Mouse (Mus musculus) kidney, postnatal 36 days (tissue): ENCODE measurements at regions not wholly inside any gene's neighbourhood (a gene's known extent, or its start where the extent isn't known, plus 50 kb on each side); places are given as distances from the start of the nearest gene placed in this dataset.
A peak's percentile ranks its signal among the peaks of the same experiment; 100 is the strongest.

Experiments
- DNase-seq, 2 experiments: peaks; one replicate each; pipeline ENCODE4 v3.0.0; 2021 to 2022; ENCODE audit warnings: mixed read lengths in 2 of 2

DNA sequence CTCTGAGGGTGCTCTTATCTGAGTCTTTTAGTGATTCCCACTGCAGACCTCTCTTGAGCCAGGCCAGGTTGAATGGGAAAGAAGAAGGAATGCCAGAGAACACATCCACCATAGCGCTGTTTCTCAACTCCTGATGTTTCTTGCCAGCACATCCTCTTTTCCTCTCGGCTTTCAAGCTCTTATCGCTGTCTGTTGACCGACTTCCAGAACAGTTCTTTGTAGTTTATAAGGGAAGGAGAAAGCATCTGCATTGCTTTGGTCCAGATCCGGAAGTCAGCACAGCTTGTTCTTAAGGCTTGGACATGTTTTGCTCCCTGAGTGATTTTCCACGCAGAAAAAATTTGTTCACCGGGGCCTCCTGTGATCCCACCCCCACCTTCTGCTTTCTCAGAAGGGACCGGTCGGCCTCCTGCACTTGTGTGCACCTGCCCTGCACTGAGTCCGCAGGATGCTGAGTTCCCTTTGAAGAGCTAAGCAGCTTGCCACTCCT lies 183.7 kb downstream of the Bcl2l11 start:
- no peak for DNase-seq

DNA sequence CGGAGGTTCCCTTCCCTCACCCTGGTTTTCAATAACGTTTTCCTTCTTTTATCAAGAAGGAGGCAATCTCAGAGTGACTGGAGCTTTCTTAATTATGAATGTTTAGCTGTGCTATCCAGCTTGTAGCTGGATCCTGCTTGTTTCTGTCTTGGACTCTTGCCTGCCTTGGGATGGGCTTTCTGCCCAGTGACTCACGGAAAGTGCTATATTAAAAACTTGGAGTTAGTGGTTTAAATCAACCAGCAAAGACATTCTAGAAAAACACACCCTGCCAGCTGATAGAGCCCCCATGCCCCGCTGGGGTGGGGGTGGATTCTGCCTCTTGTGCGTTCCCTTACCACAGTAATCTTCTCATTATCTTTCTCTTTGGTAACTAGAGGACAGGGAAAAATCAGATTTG lies 184.2 kb downstream of the Bcl2l11 start:
- peak; percentile 83 to 86 for DNase-seq

DNA sequence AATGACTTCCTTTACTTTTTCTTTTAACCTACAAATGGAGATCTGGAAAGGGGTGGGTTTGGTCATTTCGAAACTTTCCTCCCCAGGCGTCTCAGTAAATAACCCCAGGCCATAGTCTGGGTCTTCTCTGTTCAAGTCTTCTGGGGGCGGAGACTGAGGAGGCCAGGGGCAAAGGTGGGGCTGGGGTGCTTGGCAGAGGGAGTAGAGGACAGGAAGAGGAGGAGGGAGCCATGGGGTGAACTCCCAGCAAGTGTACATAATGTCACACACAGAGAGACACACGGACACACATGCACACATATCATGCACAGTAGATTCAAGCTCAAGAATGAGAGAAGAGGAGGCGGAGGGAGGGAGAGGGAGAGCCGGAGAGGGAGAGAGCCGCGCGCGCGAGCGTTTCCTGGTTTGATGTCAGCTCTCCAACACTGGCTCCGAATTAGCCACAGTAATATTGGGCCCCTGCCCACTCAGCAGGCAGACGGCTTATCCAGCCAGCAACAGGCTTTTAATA lies 186.3 kb downstream of the Bcl2l11 start:
- peak; percentile 62 to 64 for DNase-seq

DNA sequence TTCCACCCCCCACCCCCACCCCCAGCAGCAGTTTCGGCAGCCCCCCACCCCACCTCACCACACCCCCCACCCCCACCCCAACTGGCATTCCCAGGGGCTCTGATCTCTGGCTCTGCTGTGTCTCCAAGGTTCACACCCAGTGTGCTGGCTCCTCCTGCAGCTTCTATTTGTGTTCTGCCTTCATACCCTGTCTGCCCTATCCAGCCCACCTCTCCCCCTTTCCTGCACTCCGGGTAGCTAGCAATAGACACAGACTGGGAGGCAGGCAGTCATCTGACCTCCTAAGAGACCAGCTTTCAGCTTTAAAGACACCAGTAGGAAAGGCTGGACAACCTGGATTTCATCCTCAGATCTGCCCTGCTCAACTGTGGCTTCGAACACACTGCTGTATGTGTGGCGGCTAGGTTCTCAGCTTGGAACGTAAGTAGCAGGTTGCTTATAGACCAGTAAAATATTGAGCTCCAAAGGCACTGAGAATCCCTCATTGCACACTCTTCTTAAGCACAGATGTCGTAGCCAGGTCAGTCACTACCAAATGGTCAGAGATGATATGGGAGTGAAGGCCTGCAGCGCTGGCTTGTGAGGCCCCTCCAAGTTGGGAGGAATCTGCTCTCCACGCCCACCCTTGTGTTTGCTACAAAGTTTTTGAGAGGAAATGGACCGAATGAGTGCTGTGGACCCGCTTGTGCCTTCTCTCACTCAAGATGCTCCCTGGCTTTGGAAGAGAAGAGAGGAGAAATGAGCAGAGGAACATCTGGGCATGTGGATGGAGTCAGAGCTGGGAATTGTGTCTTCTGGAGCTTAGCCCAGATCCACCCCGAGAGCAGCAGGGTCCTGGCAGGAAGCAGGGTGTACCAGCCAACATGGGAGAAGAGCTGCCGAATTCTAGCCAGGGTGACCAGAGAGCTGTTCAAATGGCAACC lies 187.1 kb downstream of the Bcl2l11 start:
- DNase-seq = no peak

DNA sequence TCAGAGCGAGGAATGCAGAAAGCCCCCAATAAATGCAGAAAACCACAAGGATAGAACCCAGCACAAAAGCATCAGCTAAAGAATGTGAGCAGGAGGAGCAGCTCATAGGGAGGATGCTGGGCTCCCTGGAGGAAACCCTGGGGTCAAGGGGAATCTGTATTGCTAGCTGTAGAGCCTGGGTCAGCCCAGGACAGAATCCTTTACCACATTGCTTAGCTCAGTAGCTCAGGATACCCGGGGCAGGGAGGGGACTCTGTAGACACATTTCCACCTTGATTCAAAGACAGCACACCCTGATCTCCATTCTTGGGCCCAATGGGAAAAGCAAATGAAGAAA lies 187.7 kb downstream of the Bcl2l11 start:
- no peak for DNase-seq

DNA sequence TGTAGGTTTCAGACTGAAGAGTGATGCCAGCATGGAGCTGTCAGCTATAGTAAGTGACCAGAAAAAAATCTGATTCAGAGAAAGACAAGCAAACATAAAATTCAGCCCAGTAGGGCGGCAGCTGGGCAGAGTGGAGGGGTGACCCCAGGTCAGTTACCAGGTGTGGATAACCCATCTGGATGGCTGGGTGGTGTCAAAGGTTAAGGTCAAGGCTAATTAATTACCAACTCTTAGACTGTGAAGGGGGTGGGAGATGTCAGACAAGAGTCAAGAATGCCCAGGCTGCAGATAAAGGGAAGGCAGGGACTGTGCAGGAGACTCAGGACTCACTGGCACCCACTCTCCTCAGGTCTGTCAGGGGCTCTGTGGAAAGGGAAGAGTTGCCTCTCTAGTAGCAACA lies 188.1 kb downstream of the Bcl2l11 start:
- DNase-seq = no peak

DNA sequence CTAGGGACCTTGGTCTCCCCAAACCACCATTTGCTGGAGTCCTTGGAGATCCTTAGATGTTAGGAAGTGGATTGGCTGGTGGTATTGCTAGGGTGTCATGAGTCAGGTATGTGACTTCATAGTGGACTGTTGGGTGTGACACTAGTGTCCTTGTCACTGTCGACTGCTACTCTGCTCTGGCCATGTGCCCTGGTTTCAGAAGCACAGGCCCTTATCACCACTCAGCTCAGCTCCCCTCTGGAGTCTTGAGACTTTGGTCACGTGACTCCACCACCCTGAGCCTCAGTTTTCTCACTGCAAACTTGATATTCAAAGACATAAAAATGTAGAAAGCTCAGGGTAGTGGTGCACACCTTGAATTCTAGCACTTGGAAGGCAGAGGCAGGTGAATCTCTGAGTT lies 190.7 kb downstream of the Bcl2l11 start:
- no peak for DNase-seq

DNA sequence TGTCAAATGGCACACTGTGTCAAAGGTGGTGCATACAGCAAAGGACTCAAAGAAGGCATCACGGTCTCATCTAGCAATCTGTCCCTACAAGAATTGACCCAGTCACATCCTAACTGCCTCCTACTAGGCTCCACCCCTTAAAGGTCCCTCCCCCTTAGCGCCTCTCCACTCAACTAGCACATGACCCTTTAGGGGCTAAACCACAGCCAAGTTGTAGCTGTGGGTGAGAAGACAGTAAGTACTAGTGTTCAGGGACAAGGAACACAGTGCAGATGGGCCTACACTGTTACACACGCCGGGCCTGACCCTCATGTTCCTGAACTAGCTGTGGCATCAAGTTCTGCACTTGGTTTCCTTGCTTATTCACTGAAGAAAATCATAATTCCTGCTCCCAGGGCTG lies 192.4 kb downstream of the Bcl2l11 start:
- DNase-seq = no peak

DNA sequence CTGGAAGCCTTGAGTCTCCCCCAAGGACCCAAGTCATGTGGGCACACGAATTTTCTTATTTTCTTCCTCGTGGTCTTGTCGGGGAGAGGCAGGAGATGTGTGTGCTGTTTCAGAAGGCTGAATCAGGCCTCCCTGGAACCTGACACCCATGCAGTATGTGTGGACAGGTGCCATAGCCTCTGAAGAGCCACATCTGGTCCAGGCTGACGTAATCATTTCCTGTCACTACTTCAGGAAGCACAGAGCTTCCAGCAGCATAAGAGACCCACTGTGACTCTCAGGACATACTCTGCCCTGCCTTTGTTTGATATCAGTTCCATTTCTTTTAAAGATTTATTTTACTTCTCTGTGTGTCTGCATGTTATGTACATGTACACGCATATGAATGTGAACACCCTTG lies 193.1 kb downstream of the Bcl2l11 start:
- no peak for DNase-seq

DNA sequence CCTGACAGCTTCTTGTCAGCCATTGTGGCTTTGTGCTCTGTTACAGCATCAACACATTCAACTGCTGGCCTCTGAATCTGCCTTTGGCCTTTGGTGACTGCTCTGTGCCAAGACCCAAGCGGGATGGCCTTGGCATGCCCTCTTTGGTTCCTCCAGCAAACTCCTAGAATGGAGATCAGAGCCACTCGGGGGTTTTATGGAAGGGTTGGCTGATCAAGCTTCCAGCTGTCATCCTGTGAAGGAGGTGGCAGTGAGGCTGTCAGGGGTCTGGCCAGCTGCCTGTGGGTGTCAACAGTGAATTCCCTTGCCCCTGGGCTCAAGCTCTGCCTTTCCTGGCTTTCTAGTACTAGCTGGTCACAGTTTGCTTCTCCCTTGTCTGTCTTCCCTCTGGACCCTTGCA lies 195.6 kb downstream of the Bcl2l11 start:
- DNase-seq = no peak

DNA sequence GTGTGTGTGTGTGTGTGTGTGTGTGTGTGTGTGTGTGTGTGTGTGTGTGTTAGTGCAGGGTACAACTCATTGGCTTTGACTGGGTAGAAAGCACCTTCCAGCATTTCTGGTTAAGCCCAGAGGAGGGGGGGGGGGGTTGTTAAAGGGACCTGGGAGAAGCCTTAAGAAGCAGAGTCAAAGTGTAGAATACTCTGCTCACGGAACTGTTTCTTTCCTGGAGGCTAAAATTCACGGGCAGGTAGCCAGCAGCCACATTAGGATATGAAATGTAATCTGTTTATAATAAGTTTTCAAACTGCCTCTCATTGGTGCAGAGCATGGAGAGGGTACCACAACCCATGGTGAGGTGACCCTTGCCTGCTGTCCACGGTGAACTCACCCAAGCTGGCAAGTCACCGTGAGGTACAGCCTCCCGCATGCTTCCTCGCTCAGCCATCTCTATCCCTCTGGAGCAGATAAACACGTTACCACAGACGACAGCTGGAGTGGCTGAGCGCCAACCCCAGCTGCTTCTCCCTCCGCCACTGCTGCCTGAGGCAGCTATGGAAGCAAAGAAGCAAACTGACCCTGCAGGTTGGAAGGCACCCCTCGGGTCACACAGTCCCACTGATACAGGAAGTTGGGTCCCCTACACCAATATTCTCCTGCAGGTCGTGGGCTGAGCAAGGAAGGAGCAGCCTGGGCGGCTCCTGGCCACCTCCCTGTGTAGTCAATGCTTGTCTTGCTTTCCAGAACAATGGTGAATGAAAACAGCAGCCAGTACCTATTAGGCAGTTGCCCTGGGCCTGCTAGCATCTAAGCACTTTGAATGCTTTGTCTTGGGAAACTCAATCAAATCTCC lies 198.6 kb downstream of the Bcl2l11 start:
- DNase-seq = peak in 1 of 2 experiments; percentile 47

DNA sequence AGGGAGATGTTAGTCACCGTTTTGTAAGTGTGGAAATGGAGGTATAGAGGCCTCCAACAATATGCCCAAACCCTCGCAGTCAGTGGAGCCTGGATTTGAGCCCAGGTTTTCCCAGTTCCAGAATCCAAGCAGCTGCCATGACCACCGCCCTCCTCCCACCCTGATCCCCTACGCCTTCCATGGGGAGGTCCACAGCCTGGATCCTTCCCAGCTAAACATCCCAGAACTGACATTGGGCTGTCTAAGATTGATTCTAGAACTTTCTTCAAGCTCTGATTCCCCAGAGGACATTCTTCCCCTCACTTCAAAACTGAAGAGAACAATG lies 199.2 kb downstream of the Bcl2l11 start:
- DNase-seq = no peak

DNA sequence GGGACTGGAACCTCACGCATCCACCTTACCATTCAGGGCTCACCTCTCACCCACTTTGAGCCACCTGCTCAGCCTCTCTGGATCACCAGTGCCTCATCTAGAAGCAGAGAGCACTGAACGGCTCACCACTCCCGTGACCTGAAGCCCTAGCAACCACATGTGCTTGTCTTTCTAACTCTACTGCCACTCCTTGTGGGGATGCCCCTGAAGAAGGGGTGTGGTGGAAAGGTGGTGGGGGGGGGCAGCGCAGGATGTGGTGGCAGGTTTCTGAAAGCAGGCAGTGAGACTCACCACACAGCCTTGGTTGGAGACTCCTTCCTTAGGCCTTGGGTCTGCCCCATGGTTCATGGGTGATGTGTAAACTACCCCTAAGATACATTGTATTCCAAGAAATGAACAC lies 199.6 kb downstream of the Bcl2l11 start:
- no peak for DNase-seq

DNA sequence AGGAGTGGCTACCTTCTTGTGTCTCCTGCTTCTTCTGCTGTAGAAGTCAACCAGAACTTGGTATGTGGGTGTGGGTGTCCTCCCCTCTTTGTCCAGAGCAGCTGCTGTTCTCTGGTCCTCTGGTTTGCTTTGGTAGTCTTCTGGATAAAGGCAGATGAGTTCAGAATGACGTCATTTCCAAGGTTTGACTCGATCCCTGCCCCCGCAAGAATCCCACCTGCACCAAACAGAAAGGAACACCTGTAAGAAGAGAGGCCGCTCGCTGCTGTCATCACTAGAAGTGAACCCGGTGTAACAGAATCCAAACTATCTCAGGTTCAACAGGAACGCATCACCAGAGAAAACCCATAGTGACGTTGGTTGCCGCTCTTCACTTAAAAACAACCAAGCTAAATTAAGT lies 205.0 kb downstream of the Bcl2l11 start:
- DNase-seq = no peak

DNA sequence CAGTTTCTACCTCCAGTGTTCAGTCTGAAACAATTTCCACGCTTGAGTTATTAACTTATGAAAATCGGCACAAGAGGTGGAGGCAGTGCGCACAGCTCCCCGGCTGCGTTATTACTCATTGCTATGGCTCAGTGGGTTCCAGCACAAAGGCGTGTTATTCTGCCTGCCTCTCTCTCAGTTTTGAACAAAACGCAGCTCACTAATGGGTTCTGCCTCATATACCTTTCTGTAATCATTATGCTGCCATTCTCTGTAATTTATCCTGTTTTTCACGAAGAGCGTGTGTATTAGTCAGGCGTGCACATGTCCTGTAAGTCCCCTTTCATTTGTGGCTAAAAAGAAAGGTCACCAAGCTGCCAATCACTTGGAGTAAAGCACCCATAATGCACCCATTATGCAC lies 205.4 kb downstream of the Bcl2l11 start:
- DNase-seq = no peak

DNA sequence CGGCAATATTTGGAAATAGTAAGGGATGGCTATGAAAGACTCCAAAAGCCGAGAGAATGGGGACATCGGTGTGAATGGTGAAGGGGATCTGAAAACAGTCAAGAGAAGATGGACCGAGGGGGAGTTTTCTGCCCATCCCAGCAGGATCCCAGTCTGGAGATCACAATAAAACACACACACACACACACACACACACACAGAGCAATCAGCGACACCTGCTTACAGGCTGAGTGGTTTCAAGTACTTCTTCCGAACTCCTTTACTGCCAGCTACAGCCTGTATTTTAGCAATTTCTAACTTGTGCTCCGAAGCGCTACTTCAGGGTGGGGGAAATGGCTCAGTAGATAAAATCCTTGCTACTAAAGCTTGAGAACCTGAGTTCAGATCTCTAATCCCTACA lies 205.8 kb downstream of the Bcl2l11 start:
- no peak for DNase-seq

DNA sequence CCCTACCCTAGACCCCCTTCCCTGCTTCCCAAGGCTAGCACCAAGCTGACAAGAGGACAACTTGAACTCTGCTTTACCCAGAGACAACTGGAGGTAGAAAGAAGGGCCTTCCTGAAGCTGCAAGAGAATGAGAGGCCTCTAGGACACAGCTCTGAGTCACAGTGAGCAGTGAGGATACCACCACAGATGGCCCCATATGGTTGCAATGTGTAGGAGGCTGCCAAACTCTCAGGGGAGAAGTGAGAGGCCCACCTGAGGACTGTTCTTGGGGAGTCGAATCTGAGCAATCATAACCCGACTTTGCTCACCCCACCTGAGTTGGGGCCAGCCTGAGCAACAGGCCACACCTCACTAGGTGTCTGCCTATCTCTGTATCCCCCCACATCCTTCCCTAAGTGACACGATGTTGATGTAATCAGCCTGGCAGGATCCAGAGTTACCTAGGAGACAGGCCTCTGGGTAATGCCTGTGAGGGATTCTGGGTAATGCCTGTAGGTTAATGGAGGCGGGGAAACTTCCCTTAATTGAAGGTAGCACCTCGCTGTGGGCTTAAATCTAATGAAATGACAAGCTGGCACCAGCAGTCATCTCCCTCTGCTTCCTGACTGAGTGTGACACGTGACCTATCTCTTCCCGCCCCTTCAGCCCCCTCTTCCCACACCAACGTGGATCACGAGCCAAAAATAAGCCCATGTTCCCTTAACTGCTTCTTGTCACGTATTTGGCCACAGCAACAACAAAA lies 207.7 kb downstream of the Bcl2l11 start:
- no peak for DNase-seq

DNA sequence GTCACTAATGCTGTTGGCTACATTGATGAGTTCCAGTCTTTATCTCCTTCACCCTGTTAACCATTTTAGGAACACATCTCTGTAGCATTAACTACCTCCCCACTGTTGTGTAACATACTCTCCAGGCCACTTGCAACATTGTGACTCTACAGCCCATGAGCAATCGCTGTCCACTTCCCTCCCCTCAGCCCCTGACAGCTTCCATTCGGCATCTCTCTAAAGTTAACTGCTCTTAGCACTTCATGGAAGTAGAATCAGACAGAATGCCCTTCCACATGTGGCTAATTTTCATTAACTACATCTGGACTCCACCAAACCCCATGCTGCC lies 208.3 kb downstream of the Bcl2l11 start:
- DNase-seq = no peak

DNA sequence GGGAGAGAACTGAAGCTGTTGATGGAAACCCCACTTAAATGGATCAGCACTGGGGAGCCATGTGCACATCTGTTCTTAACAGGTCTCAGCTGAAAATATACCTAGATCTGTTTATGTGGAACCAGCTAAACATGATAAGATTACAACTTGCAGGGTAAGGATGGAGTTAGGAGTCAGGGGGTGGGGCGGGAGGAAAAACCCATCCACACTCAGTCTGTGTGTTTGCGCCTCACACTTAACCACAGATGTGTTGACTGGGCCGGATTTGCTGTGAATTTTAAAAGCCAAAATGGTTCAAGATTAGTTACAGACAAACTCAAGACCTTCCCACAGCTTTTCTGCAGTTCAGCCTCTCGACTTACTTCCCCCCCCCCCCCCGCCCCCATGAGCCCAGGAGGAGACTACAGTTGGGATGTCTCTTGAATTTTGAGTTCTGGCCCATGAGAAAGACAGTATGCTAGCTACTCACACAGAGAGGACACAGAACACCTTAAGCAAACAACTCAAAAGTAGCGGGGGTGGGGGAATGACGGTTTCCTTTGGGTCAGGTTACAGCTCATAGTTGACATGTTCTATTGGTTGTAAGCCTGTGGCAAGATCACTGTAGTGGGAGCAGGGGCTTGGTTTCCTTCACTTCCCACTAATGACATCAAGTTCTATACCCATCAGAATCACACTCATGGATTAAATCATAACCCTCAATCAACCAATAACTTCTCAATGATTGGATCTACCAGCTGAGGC lies 209.1 kb downstream of the Bcl2l11 start:
- no peak for DNase-seq

DNA sequence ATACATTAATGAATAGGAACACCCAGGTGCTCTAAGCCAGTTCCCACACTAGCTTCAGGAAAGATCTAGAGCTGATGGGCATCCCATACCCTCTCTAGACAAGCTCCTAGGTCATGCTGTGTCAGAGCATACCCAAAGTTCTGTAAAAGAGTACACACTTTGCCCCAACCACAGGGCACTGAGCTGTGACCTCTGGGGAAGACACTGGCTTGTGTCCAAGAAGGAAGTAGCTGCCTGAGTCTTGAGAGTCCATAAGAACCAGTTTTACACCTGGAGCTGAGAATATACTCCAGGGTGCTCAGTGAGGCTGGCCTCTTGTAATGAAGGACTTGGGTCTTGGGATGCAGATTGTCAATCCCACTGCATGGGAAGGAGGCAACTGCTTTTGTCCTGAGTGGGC lies 211.4 kb downstream of the Bcl2l11 start:
- DNase-seq = peak; percentile 72 to 82

DNA sequence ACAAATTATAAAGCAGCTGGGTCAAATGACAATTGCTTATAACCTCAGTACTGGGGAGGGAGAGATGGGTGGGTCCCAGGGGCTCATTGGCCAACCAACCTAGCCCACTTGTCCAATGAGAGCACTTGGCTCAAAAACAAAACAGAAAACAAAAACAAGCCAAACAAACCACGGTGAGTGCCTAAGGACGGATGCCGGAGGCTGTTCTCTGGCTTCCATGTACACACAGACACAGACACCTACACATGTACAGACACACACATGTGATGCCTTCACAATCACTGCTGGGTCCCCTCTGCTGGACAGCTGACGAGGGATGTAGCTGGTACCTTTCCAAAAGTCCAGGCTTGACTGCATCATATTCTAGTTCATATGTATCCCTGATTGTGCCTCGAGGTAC lies 212.0 kb downstream of the Bcl2l11 start:
- no peak for DNase-seq

DNA sequence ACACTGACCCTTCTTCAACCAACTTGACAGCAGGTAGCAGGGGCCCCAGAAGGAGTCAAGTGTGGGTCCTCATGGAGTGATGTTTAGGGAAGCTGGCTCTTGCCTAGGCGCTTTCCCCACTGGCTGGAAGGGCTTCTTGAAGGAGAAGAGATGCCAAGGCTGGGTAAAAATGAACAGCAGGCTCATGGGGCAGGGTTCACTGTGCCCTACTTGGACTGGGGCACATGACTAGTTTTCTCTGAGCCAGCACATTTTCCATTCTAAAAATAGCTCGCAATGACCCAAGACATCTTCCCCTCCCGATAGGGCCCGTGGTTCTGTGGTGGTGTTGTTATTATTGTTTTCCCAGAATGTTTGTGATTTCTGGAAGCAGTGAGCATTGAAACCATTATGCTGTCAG lies 212.6 kb downstream of the Bcl2l11 start:
- peak; percentile 71 to 87 for DNase-seq
